Mouse (Mus musculus) mesoderm, embryonic 11.5 days (tissue): Measurements from ENCODE around the gene Pigk.

Experiments used
- DNase-seq: peaks from one replicate; pipeline ENCODE4 v3.0.0-alpha.2; 2012; ENCODE audit warnings: low read depth, low spot score

Gene Pigk

GRCm38 (mm10) chr3:152728238-152728637 lies 14.3 kb downstream of the Pigk start:
- no peak for DNase-seq

- DNase-seq = peak; percentile 68
Measured at GRCm38 (mm10) chr3:152733011-152733410, 19.1 kb downstream of the Pigk start.

- DNase-seq = peak; percentile 78
Measured at GRCm38 (mm10) chr3:152733513-152733912, 19.6 kb downstream of the Pigk start.

GRCm38 (mm10) chr3:152734100-152734499 lies 20.2 kb downstream of the Pigk start:
- DNase-seq = no peak

GRCm38 (mm10) chr3:152735601-152736250 lies 21.8 kb downstream of the Pigk start:
- no peak for DNase-seq

GRCm38 (mm10) chr3:152744301-152744700 lies 30.4 kb downstream of the Pigk start:
- DNase-seq = no peak

GRCm38 (mm10) chr3:152745611-152746010 lies 31.7 kb downstream of the Pigk start:
- DNase-seq = no peak

- DNase-seq = peak; percentile 71
Measured at GRCm38 (mm10) chr3:152749461-152749871, 35.6 kb downstream of the Pigk start.

- no peak for DNase-seq
Measured at GRCm38 (mm10) chr3:152749881-152750280, 36.0 kb downstream of the Pigk start.

- DNase-seq = no peak
Measured at GRCm38 (mm10) chr3:152752911-152753310, 39.0 kb downstream of the Pigk start.

GRCm38 (mm10) chr3:152753345-152753744 lies 39.4 kb downstream of the Pigk start:
- DNase-seq = no peak

- no peak for DNase-seq
Measured at GRCm38 (mm10) chr3:152753920-152754764, 40.2 kb downstream of the Pigk start.

GRCm38 (mm10) chr3:152755515-152755914 lies 41.6 kb downstream of the Pigk start:
- no peak for DNase-seq

- no peak for DNase-seq
Measured at GRCm38 (mm10) chr3:152756896-152757295, 43.0 kb downstream of the Pigk start.

GRCm38 (mm10) chr3:152757464-152758393 lies 43.8 kb downstream of the Pigk start:
- no peak for DNase-seq

GRCm38 (mm10) chr3:152758500-152759032 lies 44.7 kb downstream of the Pigk start:
- peak; percentile 46 for DNase-seq

GRCm38 (mm10) chr3:152761116-152761515 lies 47.2 kb downstream of the Pigk start:
- DNase-seq = peak; percentile 60

- no peak for DNase-seq
Measured at GRCm38 (mm10) chr3:152761661-152762060, 47.8 kb downstream of the Pigk start.

GRCm38 (mm10) chr3:152762302-152762701 lies 48.4 kb downstream of the Pigk start:
- no peak for DNase-seq

- DNase-seq = peak; percentile 24
Measured at GRCm38 (mm10) chr3:152763139-152763882, 49.4 kb downstream of the Pigk start.
